Mouse (Mus musculus): ENCODE measurements at regions not wholly inside any gene's neighbourhood (a gene's known extent, or its start where the extent isn't known, plus 50 kb on each side); places are given as distances from the start of the nearest gene placed in this dataset.

DNA sequence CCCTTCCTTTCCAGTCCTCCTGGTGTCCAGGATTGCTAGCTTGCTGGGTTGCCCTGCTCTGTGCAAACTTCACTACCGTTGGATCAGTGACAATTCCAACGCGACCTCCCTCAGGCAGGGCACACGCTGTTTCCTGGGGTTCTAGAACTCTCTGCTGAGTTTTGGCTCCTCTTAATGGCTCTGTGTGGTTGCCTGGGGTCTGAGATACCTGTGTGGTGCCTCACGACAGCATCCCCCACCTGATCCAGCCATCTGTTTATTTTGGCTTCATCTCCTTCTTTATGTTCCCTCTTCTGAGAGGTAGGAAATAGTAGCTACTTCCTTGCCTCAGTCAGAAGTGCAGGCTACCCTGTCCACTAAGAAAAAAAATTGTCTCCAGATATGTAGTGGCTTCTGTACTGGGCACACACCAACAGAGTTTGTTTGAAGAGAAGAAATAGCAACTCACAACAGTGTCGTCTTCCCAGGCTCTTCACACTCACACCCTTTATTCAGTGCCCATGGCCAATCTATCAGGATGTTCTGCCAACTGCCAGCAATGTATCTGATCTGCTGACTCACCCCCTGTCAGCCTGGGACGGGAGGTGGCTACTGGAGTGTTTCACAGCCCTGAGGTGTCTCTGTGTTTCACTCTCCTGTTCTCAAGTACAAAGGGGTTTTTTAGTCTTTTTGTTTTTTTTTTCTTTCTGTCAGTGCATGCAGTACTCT is 544.1 kb downstream of the Bnc2 start:
- no peak for TF ChIP-seq EP300 (optimal IDR thresholded peaks at IDR 0.05)
- TF ChIP-seq CTCF (IDR thresholded peaks at IDR 0.05; ENCODE audit: low read depth), result no peak

All from stomach, postnatal 0 days (tissue).